Mouse (Mus musculus) hindbrain, postnatal 0 days (tissue): Measurements from ENCODE around the gene Timm13. TPM values are rescaled to one million over a fixed set of nuclear protein-coding genes. Genes with fewer than 3 reads are reported as not detected.

ENCODE experiments used
- ATAC-seq: fragments of 200-750 bp; cut with Nextera tagmentation; 2 replicates; pipeline ENCODE4 v1.8.0; 2017; ENCODE audit warnings: mild to moderate bottlenecking, moderate TSS enrichment, moderate library complexity
- DNase-seq: peaks from one replicate; pipeline ENCODE4 v3.0.0-alpha.2; 2015; ENCODE audit warnings: low spot score
- H3K27ac ChIP-seq: fragments of 300-500 bp; sonication (generic); 2 replicates; pipeline ENCODE4 v1.5.1; 2014; ENCODE audit warnings: mild to moderate bottlenecking
- H3K27me3 ChIP-seq: fragments of 300-500 bp; sonication (generic); 2 replicates; pipeline ENCODE4 v1.6.1; 2014; ENCODE audit warnings: low read length, mixed read lengths; ENCODE audit not compliant: insufficient read depth
- H3K36me3 ChIP-seq: fragments of 300-500 bp; sonication (generic); 2 replicates; pipeline ENCODE4 v1.6.1; 2014; ENCODE audit warnings: low read length, mixed read lengths; ENCODE audit not compliant: insufficient read depth
- H3K4me1 ChIP-seq: fragments of 300-500 bp; sonication (generic); 2 replicates; pipeline ENCODE4 v1.6.1; 2014; ENCODE audit warnings: antibody characterized with exemption, low read length, mixed read lengths; ENCODE audit not compliant: insufficient read depth
- H3K4me2 ChIP-seq: fragments of 300-500 bp; sonication (generic); 2 replicates; pipeline ENCODE4 v1.6.1; 2014; ENCODE audit warnings: low read depth, mild to moderate bottlenecking, low read length, moderate library complexity, mixed read lengths
- H3K4me3 ChIP-seq: fragments of 300-500 bp; sonication (generic); 2 replicates; pipeline ENCODE4 v1.5.1; 2014; ENCODE audit warnings: low read length
- H3K9ac ChIP-seq: fragments of 300-500 bp; sonication (generic); replicated peaks from 2 replicates; pipeline ENCODE4 v1.6.1; 2014; ENCODE audit warnings: mild to moderate bottlenecking, low read length, moderate library complexity, mixed read lengths
- H3K9me3 ChIP-seq: fragments of 300-500 bp; sonication (generic); 2 replicates; pipeline ENCODE4 v1.6.1; 2016; ENCODE audit warnings: low read length, mixed read lengths
- CTCF ChIP-seq: IDR thresholded peaks from 2 replicates; pipeline ENCODE4 v1.5.1; 2016; ENCODE audit warnings: antibody characterized with exemption, control low read depth, low read depth
- WGBS: fragments of 180-500 bp; shearing (Covaris S2); extraction: QIAGEN DNeasy Blood & Tissue Kit; methylation state at CpG from one replicate; pipeline ENCODE4 v1.1.7; 2014; 5-methylcytosine and 5-hydroxymethylcytosine counted together
- polyA plus RNA-seq: library from polyadenylated mRNA; unstranded; fragments of >200 nt; fragmentation: Nextera tagmentation; extraction: Ambion mirVana; gene quantifications from 2 replicates; pipeline ENCODE4 v1.2.1, GENCODE M21; 2015
- total RNA-seq: library from RNA; depleted of rRNA; stranded (reverse); fragments of >200 nt; gene quantifications from 2 replicates; pipeline ENCODE4 v1.2.3, GENCODE M21; 2014

Gene Timm13
- total and polyA plus RNA-seq, 2 experiments from 2014 or later = 155 to 369 TPM

DNA sequence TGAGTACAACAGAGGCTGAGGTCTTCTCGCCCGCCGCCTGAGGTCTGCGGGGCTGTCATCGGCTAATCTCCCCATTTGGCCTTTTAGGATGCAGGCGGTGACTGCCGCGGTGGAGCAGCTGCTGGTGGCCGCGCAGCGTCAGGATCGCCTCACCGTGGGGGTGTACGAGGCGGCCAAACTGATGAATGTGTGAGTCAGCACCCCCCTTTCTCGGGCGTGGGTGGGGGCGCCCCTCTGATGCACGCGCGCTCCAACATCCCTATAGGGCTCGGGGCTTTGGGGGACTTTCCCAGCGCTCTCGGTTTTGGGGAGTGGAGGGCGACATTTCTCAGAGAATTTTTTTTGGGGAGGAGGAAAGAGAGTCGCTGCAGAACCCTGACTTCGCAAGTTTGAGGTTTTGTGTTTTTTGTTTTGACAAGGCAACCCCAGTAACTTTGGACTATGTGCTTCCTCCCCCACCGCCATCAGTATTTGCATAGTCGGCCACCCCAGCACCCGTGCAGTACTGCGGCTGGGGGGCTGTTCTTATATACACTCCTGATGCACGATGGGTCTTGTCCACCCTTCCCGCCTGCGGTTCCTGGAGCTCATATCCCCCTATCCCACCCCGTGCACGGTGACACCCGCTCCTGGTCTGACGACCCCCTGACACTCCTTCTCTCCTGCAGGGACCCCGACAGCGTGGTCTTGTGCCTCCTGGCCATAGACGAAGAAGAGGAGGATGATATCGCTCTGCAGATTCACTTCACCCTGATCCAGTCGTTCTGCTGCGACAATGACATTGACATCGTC lies 29.8 kb upstream of the Timm13 start:
- under 1% methylated on average over 45 of the region's 45 CpGs for WGBS
- Histone ChIP-seq H3K36me3 (no peaks in the 10 kb centered on the region), H3K4me3 (peak overlapping the region; percentile 53), H3K4me1 (peaks cover 14% of the 10 kb centered on the region), H3K9me3 (no peaks in the 10 kb centered on the region), H3K4me2 (peak overlapping the region; percentile 93), H3K27me3 (peaks cover 11% of the 10 kb centered on the region; the same call in 1 of the 2 replicates), H3K9ac (peak overlapping the region; percentile 59), H3K27ac (no peak overlapping the region)
- ATAC-seq (no peak), DNase-seq (peak; percentile 8)
- no peak for TF ChIP-seq CTCF

- Histone ChIP-seq H3K4me3 (peak within 1 kb of the TSS; percentile 53), H3K9ac (peak within 1 kb of the TSS; percentile 59), H3K4me2 (peak within 1 kb of the TSS; percentile 93), H3K36me3 (no peaks in the 10 kb centered on the region), H3K9me3 (no peaks in the 10 kb centered on the region), H3K27me3 (peaks cover 11% of the 10 kb centered on the region; the same call in 1 of the 2 replicates), H3K27ac (peak within 1 kb of the TSS; percentile 65), H3K4me1 (peaks cover 14% of the 10 kb centered on the region)
- DNase-seq (peak; percentile 99), ATAC-seq (peak; percentile 95)
- TF ChIP-seq CTCF = no peak
- under 1% methylated on average over 56 of the region's 56 CpGs for WGBS
Observed at GRCm38 (mm10) chr10:80929299-80930226, 28.8 kb upstream of the Timm13 start, which contains the start of gene Gadd45b. Gene Gadd45b (plus strand): TSS chr10:80930073.

GRCm38 (mm10) chr10:80928586-80929298 lies 28.0 kb upstream of the Timm13 start:
- under 1% methylated on average over 48 of the region's 48 CpGs for WGBS
- H3K36me3 ChIP-seq = no peaks in the 10 kb centered on the region

DNA sequence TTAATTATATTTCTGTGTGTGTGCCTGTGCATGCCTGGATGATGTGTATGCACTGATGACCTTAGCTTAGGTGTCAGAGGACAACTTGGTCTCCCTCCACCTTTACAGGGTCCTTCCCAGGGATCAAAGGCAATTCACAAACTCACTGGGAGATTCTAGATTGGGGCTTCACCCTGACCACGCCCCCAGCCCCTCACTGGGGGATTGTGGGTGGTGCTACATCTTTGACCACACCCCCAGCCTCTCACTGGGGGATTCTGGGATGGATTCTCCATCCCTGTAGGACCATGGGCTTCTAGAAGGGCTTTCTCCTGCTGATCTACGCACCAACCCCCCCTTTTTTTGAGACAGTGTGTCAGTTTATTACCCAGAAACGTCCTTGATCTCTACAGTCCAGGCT lies 24.7 kb upstream of the Timm13 start:
- no peak for ATAC-seq
- TF ChIP-seq CTCF = no peak
- 55% methylated on average over 3 of the region's 3 CpGs for WGBS

More at GRCm38 (mm10) chr10:80928586-80929298, 28.0 kb upstream of the Timm13 start:
- DNase-seq (peak; percentile 95), ATAC-seq (peak; percentile 31; the same call in 1 of the 2 replicates)
- peaks cover 11% of the 10 kb centered on the region; the same call in 1 of the 2 replicates for H3K27me3 ChIP-seq
- H3K9me3 ChIP-seq = no peaks in the 10 kb centered on the region
- peak overlapping the region; percentile 93 for H3K4me2 ChIP-seq
- peak; percentile 86 for TF ChIP-seq CTCF
- H3K4me1 ChIP-seq = peaks cover 14% of the 10 kb centered on the region
- peak overlapping the region; percentile 44 for H3K4me3 ChIP-seq
- H3K9ac ChIP-seq = peak overlapping the region; percentile 53
- peak overlapping the region; percentile 65; the same call in 1 of the 2 replicates for H3K27ac ChIP-seq

GRCm38 (mm10) chr10:80921923-80922322 lies 21.2 kb upstream of the Timm13 start:
- ATAC-seq = 0 out of 2 replicates have a peak, but pooled peaks have one; percentile 33
- Histone ChIP-seq H3K9ac (peak overlapping the region; percentile 9; the same call in 1 of the 2 replicates), H3K27ac (no peak overlapping the region), H3K4me1 (0 out of 2 replicates have a peak, but pooled peaks cover 2% of the 10 kb centered on the region), H3K9me3 (no peaks in the 10 kb centered on the region), H3K4me2 (peak overlapping the region; percentile 53), H3K36me3 (no peaks in the 10 kb centered on the region), H3K4me3 (peak overlapping the region; percentile 23), H3K27me3 (no peaks in the 10 kb centered on the region)
- TF ChIP-seq CTCF = no peak
- 5% methylated on average over 16 of the region's 16 CpGs for WGBS
- peak; percentile 62 for DNase-seq

More for the DNA sequence above, 24.7 kb upstream of the Timm13 start:
- Histone ChIP-seq H3K36me3 (no peaks in the 10 kb centered on the region), H3K4me2 (no peak overlapping the region), H3K9ac (no peak overlapping the region), H3K4me3 (no peak overlapping the region), H3K27me3 (no peaks in the 10 kb centered on the region), H3K27ac (no peak overlapping the region), H3K4me1 (peaks cover 6% of the 10 kb centered on the region), H3K9me3 (no peaks in the 10 kb centered on the region)
- DNase-seq = no peak
